Mouse (Mus musculus): ENCODE measurements around the gene Fkbp15. TPM values are rescaled to one million over a fixed set of nuclear protein-coding genes. Genes with fewer than 3 reads are reported as not detected.
A peak's percentile ranks its signal among the peaks of the same experiment; 100 is the strongest.

Gene Fkbp15
- total and polyA plus RNA-seq, 2 experiments, result 20.0 to 22.7 TPM

DNA sequence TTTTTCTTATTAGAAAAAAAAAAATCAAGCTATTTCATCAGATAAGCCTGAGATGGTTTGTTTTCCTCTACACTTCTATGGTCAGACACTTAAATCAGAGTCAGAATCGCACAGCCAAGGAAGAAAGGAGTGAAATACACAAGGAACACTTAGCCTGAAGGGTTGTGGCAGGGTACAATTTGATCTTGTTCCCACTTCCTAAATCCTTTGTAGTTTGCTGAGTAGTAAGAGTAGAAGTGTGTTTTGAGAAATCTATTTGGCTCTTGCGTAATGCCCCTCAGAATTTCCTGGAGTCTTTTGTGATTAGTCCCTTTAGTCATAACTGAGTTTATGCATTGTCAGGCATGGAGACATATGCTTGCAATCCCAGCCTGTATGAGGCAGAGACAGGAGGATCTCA lies 11.0 kb downstream of the Fkbp15 start:
- peaks cover 47% of the 10 kb centered on the region for H3K36me3 ChIP-seq (ENCODE audit: control insufficient read depth, insufficient read depth, low read length)
- no peak overlapping the region for H3K27ac ChIP-seq (replicated peaks; ENCODE audit: insufficient read depth, low read depth, low read length)
- WGBS, result 81% methylated on average over 2 of the region's 2 CpGs

DNA sequence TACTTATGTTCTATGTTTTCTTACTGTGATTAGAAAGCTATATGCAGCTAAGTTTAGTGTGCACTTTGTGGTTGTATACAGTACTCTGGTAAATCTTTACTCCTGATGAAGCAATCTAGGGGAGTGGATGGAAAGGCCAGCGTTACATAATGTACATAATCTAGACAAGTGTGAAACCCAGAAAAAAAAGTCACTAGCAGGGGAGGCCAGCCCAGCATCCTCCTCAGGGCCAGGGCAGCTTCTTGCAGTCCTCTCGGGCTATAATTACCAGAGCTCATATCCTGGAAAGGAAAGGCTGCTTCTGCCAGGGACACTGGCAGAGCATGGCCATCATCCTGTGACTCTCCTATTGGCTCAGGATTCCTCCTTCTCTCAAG lies 12.0 kb downstream of the Fkbp15 start:
- Histone ChIP-seq H3K9ac (ENCODE audit: low read depth, low read length) (no peak overlapping the region), H3K4me1 (ENCODE audit: control insufficient read depth, insufficient read depth, low read length) (peaks cover 11% of the 10 kb centered on the region), H3K36me3 (ENCODE audit: control insufficient read depth, insufficient read depth, low read length) (peaks cover 55% of the 10 kb centered on the region), H3K27me3 (ENCODE audit: control insufficient read depth, insufficient read depth, low read length) (no peaks in the 10 kb centered on the region), H3K27ac (replicated peaks; ENCODE audit: insufficient read depth, low read depth, low read length) (peak overlapping the region; percentile 77), H3K79me2 (ENCODE audit: control insufficient read depth, insufficient read depth, low read length) (peaks cover 13% of the 10 kb centered on the region; the same call in 1 of the 2 replicates), H3K4me3 (ENCODE audit: insufficient read depth, low read depth, low read length) (no peak overlapping the region)
- DNase-seq (ENCODE audit: extremely low read depth, low read depth, low spot score), result no peak
- 22% methylated on average over 2 of the region's 2 CpGs for whole genome bisulfite sequencing
- TF ChIP-seq POLR2A (IDR thresholded peaks at IDR 0.05; ENCODE audit: extremely low read depth, insufficient read depth, low read length) (no peak), CTCF (IDR thresholded peaks at IDR 0.05; ENCODE audit: low read depth, low read length) (no peak)

More for the DNA sequence above, 11.0 kb downstream of the Fkbp15 start:
- Histone ChIP-seq H3K79me2 (ENCODE audit: control insufficient read depth, insufficient read depth, low read length) (peaks cover 11% of the 10 kb centered on the region; the same call in 1 of the 2 replicates), H3K27me3 (ENCODE audit: control insufficient read depth, insufficient read depth, low read length) (no peaks in the 10 kb centered on the region), H3K9ac (ENCODE audit: low read depth, low read length) (no peak overlapping the region), H3K4me1 (ENCODE audit: control insufficient read depth, insufficient read depth, low read length) (peaks cover 11% of the 10 kb centered on the region), H3K4me3 (ENCODE audit: insufficient read depth, low read depth, low read length) (no peak overlapping the region)
- TF ChIP-seq POLR2A (IDR thresholded peaks at IDR 0.05; ENCODE audit: extremely low read depth, insufficient read depth, low read length) (no peak), CTCF (IDR thresholded peaks at IDR 0.05; ENCODE audit: low read depth, low read length) (no peak)
- peak; percentile 36 for DNase-seq (ENCODE audit: extremely low read depth, low read depth, low spot score)

DNA sequence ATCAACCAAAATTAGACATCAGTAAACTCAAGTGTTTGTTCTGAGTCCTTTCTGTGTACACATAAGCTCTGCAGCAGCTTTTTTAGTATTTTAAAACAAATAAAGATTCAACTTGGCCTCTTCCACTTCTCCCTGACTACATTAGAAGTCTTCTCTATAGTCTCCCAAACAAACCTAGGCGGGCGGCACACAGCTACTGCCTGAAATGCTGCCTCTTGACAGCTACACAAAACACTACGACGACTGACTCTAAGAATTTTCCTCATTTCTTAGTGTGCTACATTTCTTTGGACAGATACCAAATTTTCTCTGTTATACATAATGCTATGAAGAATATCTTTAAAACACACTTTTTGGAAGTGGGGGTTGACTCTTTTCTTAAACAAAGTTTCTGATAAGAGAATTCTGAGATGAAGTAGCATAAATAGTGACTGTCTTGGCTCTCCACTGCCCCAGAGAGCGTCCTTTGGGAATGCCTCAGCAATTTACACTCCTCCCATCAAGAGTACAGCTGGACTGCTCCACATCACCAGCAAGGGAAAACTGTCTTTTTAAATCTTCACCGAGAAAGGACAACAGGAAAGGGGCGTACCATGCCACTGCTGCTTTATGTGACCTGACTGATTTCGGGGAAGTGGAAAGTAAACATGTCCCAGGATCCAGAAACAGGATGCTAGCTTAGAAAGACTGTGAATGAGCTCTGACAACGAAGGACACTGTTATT lies 12.6 kb downstream of the Fkbp15 start:
- WGBS, result 40% methylated on average over 9 of the region's 9 CpGs
- H3K4me3 ChIP-seq (ENCODE audit: insufficient read depth, low read depth, low read length), result no peak overlapping the region
- DNase-seq (ENCODE audit: extremely low read depth, low read depth, low spot score), result peak; percentile 38
- H3K27ac ChIP-seq (replicated peaks; ENCODE audit: insufficient read depth, low read depth, low read length), result peak overlapping the region; percentile 71
- H3K4me1 ChIP-seq (ENCODE audit: control insufficient read depth, insufficient read depth, low read length), result peaks cover 11% of the 10 kb centered on the region
- H3K27me3 ChIP-seq (ENCODE audit: control insufficient read depth, insufficient read depth, low read length), result no peaks in the 10 kb centered on the region
- TF ChIP-seq CTCF (IDR thresholded peaks at IDR 0.05; ENCODE audit: low read depth, low read length) (no peak), POLR2A (IDR thresholded peaks at IDR 0.05; ENCODE audit: extremely low read depth, insufficient read depth, low read length) (no peak)
- peaks cover 58% of the 10 kb centered on the region for H3K36me3 ChIP-seq (ENCODE audit: control insufficient read depth, insufficient read depth, low read length)
- no peak overlapping the region for H3K9ac ChIP-seq (ENCODE audit: low read depth, low read length)
- peaks cover 10% of the 10 kb centered on the region; the same call in 1 of the 2 replicates for H3K79me2 ChIP-seq (ENCODE audit: control insufficient read depth, insufficient read depth, low read length)

DNA sequence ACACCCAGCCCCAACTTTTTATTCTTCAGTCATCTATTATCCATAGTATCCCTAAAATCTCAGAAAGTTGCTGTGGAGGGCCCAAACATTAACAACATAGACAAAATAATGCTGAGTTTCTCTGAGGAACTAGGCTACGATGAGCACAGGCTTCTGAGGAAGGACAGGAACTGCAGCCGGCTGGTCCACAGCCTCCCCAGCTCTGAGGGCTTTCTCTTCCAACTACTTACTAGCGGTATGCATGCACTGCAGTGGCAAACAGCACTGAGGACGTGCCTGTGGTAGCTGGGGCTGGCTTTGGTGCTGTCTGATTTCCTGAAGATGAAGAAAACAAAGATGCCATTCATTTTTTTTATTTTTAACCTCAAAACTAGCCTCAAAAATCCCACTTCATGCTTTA lies 14.5 kb downstream of the Fkbp15 start:
- H3K79me2 ChIP-seq (ENCODE audit: control insufficient read depth, insufficient read depth, low read length), result peaks cover 6% of the 10 kb centered on the region; the same call in 1 of the 2 replicates
- H3K27ac ChIP-seq (replicated peaks; ENCODE audit: insufficient read depth, low read depth, low read length), result no peak overlapping the region
- peaks cover 11% of the 10 kb centered on the region for H3K4me1 ChIP-seq (ENCODE audit: control insufficient read depth, insufficient read depth, low read length)
- no peak overlapping the region for H3K4me3 ChIP-seq (ENCODE audit: insufficient read depth, low read depth, low read length)
- no peak overlapping the region for H3K9ac ChIP-seq (ENCODE audit: low read depth, low read length)
- peaks cover 58% of the 10 kb centered on the region for H3K36me3 ChIP-seq (ENCODE audit: control insufficient read depth, insufficient read depth, low read length)
- WGBS, result 71% methylated on average over 4 of the region's 4 CpGs
- TF ChIP-seq CTCF (IDR thresholded peaks at IDR 0.05; ENCODE audit: low read depth, low read length) (no peak), POLR2A (IDR thresholded peaks at IDR 0.05; ENCODE audit: extremely low read depth, insufficient read depth, low read length) (no peak)
- DNase-seq (ENCODE audit: extremely low read depth, low read depth, low spot score), result no peak
- no peaks in the 10 kb centered on the region for H3K27me3 ChIP-seq (ENCODE audit: control insufficient read depth, insufficient read depth, low read length)

DNA sequence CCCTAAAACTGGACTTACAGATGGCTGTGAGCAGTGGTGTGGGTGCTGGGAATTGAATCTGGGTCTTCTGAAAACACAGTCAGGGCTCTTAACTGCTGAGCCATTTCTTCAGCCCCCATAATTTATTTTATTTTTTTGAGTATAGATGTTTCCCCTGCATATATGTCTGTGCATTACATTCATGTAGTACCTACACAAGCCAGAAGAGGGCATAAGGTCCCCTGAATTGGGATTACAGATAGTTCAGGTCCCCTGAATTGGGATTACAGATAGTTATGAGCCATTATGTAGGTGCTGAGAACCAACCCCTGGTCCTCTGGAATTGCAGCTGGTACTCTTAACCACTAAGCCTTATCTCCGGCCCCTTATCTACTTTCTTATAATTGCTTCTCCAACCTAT lies 16.3 kb downstream of the Fkbp15 start:
- Histone ChIP-seq H3K36me3 (ENCODE audit: control insufficient read depth, insufficient read depth, low read length) (peaks cover 55% of the 10 kb centered on the region), H3K4me1 (ENCODE audit: control insufficient read depth, insufficient read depth, low read length) (peaks cover 7% of the 10 kb centered on the region), H3K27me3 (ENCODE audit: control insufficient read depth, insufficient read depth, low read length) (no peaks in the 10 kb centered on the region), H3K4me3 (ENCODE audit: insufficient read depth, low read depth, low read length) (no peak overlapping the region), H3K79me2 (ENCODE audit: control insufficient read depth, insufficient read depth, low read length) (peaks cover 5% of the 10 kb centered on the region; the same call in 1 of the 2 replicates), H3K27ac (replicated peaks; ENCODE audit: insufficient read depth, low read depth, low read length) (no peak overlapping the region), H3K9ac (ENCODE audit: low read depth, low read length) (no peak overlapping the region)
- no peak for DNase-seq (ENCODE audit: extremely low read depth, low read depth, low spot score)
- WGBS, result 100% methylated on average over 1 of the region's 1 CpGs
- TF ChIP-seq CTCF (IDR thresholded peaks at IDR 0.05; ENCODE audit: low read depth, low read length) (peak; percentile 34; the same call in 1 of the 2 replicates), POLR2A (IDR thresholded peaks at IDR 0.05; ENCODE audit: extremely low read depth, insufficient read depth, low read length) (no peak)

DNA sequence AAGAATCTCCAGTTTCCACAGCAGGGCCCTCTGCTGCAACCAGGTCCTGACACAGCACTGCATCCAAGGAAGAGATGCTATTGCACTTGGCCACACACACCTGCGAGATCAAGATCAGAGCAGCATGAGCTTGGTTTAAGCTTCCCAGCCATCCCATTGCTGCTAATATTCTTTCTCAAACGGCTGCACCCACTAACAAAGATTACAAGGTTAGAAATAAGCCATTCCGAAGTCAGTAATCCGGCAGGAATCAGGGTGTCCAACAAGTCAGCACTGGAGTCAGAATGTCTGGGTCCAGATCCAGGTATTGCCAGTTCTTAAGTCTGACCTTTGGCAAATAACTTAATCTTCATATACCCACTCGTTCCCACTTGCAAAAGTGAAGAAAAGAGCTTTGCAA lies 21.8 kb downstream of the Fkbp15 start:
- H3K79me2 ChIP-seq (ENCODE audit: control insufficient read depth, insufficient read depth, low read length), result peaks cover 2% of the 10 kb centered on the region; the same call in 1 of the 2 replicates
- no peaks in the 10 kb centered on the region for H3K4me1 ChIP-seq (ENCODE audit: control insufficient read depth, insufficient read depth, low read length)

More for the DNA sequence above, 21.8 kb downstream of the Fkbp15 start:
- TF ChIP-seq CTCF (IDR thresholded peaks at IDR 0.05; ENCODE audit: low read depth, low read length), result no peak
- no peak for TF ChIP-seq POLR2A (IDR thresholded peaks at IDR 0.05; ENCODE audit: extremely low read depth, insufficient read depth, low read length)
- Histone ChIP-seq H3K4me3 (ENCODE audit: insufficient read depth, low read depth, low read length) (no peak overlapping the region), H3K27ac (replicated peaks; ENCODE audit: insufficient read depth, low read depth, low read length) (no peak overlapping the region), H3K9ac (ENCODE audit: low read depth, low read length) (no peak overlapping the region), H3K27me3 (ENCODE audit: control insufficient read depth, insufficient read depth, low read length) (no peaks in the 10 kb centered on the region), H3K36me3 (ENCODE audit: control insufficient read depth, insufficient read depth, low read length) (peaks cover 60% of the 10 kb centered on the region)
- WGBS, result 92% methylated on average over 5 of the region's 5 CpGs
- no peak for DNase-seq (ENCODE audit: extremely low read depth, low read depth, low spot score)
